Mouse (Mus musculus) left cerebral cortex, postnatal 36 days (tissue): ENCODE results near the gene Hvcn1. TPM values are rescaled to one million over a fixed set of nuclear protein-coding genes. Genes with fewer than 3 reads are reported as not detected.
A peak's percentile ranks its signal among the peaks of the same experiment; 100 is the strongest.
"Not testable (repeated sequence)": the region's sequence is repeated elsewhere in the genome, so short reads cannot be mapped to it uniquely, and the experiment has no call there.

ENCODE experiments used
- DNase-seq, 2 experiments: peaks; one replicate each; pipeline ENCODE4 v3.0.0; 2021 to 2022; ENCODE audit warnings: low spot score in 2 of 2, mixed read lengths in 1 of 2
- intact Hi-C: fragments of 180-260 bp; cut with DNase I; formaldehyde crosslinking; loops from one replicate; pipeline ENCODE4 v1.15.1; 2025
- total RNA-seq, 2 experiments: library from RNA; stranded (reverse); gene quantifications; 2 replicates each; pipeline ENCODE4 v1.2.3; 2021

Gene Hvcn1
- 1 to 10 TPM; 2.6 to 2.7 TPM for total RNA-seq

- DNase-seq, result no peak
Observed at GRCm38 (mm10) chr5:122206475-122206874, at the start of gene Hvcn1. TSS of gene Hvcn1 (plus strand) at chr5:122206804.

GRCm38 (mm10) chr5:122157827-122158381 is 48.7 kb upstream of the Hvcn1 start, which contains the start of gene Ppp1cc:
TSS of gene Ppp1cc (plus strand) at chr5:122158278.
- intact Hi-C loops, result no loop called here
- peak; percentile 87 to 89 for DNase-seq

More at GRCm38 (mm10) chr5:122206475-122206874, at the start of gene Hvcn1:
- intact Hi-C loops, result no loop called here

- peak in 1 of 2 experiments; percentile 34 for DNase-seq
- intact Hi-C loops, result no loop called here
Observed at GRCm38 (mm10) chr5:122158557-122159515, 47.8 kb upstream of the Hvcn1 start.

GRCm38 (mm10) chr5:122163194-122163593 is 43.4 kb upstream of the Hvcn1 start:
- intact Hi-C loops, result no loop called here

DNA sequence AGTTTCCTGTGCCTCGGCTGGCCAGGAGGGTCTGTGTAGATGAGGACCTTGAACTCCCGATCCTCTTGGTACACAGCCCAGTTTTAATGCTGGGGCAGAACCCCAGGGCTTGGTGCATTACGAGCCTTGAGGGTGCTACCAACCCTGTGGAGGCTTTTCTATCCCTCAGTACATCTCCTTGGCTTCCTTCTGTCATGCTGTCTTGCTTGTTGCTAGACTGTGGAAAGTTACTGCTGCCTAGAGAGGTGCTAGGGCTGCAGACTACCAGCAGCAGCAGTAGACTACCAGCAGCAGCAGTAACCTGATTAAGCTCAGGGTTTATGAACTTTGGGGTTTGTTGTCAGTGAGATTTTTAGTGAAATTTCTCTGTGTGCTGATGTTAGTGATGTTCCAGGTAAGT is 42.6 kb upstream of the Hvcn1 start:
- intact Hi-C loops, result no loop called here
- no peak for DNase-seq

More at GRCm38 (mm10) chr5:122163194-122163593, 43.4 kb upstream of the Hvcn1 start:
- DNase-seq, result no peak

GRCm38 (mm10) chr5:122165233-122165915 is 41.2 kb upstream of the Hvcn1 start:
- peak; percentile 76 to 77 for DNase-seq
- intact Hi-C loops, result loop anchor here (5.0 kb wide), 2 partner anchors 33 to 77 kb away; no protein-coding TSS in a partner anchor

- DNase-seq, result no peak
- intact Hi-C loops, result loop anchor here (5.0 kb wide), 2 partner anchors 34 to 76 kb away; no protein-coding TSS in a partner anchor
Observed at GRCm38 (mm10) chr5:122166636-122167161, 39.9 kb upstream of the Hvcn1 start.

DNA sequence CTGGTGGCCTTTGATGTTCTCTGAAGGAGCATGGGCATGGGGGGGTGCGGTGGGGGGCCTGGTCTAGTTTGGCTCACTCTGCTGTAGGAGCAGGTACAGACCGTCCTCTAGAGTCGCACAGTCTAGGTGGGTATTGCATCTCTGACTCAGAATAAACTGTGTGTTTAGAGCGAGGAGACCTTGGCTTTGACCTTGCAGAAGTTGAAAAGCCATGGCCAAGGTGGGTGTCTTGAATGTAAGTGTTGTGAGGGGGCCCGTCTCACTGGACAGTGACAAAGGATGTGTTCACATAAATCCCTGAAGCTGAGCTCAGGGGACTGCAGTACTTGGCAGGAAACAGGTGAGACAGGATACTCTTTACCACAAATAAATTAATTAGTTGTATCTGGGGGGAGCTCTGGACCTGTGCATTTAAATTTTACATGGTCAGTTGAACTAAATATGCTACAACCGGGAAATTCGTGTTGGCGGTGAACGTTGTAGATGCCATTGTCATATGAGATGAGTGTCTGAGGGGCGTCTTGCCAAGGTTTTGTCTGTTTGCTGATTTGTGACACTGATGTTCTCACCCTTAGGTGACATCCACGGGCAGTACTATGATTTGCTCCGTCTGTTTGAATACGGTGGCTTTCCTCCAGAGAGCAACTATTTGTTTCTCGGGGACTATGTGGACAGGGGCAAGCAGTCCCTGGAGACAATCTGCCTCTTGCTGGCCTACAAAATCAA is 38.1 kb upstream of the Hvcn1 start:
- DNase-seq, result no peak
- intact Hi-C loops, result loop anchor here (5.0 kb wide), 2 partner anchors 36 to 74 kb away; no protein-coding TSS in a partner anchor

DNA sequence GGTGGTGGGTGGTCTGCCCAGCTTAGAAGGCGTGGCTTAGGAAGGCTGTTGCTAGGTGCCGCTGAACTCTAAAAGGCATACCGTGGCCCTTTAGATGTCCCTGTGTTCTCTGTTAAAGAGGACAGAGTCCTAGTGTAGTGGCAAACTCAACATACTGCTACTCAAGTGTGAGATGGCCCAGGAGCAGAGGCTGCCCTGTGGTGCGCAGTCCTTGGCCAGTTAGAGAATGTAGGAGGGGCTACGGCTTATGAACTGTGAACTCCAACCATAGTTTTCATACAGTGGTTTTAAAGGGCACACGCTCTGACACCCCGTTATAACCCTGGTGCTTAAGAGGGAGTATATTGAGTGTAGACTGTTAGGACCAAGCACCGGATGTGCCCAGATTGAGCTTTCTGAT is 35.5 kb upstream of the Hvcn1 start:
- intact Hi-C loops, result no loop called here
- DNase-seq, result no peak

DNA sequence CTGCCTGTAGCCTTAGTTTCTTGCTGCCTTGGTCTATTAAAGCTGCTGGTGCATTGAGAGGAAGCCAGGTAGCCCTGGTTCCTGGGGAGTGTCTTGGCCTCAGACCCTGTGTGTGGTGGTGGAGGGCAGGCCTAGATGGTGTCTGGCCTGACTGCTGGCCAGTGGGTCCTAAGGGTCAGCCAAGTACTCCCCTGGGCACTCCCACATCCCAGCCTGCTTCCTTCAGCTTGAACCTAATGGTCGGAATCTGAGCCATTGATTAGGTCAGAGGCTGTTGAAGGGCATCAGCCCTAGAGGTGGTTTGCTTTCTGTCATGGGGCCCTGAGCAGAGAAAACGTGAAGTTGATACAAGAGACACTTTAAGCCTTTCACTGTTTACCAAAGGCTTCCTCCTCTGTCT is 31.2 kb upstream of the Hvcn1 start:
- intact Hi-C loops, result no loop called here
- no peak for DNase-seq

GRCm38 (mm10) chr5:122175961-122176360 is 30.6 kb upstream of the Hvcn1 start:
- no peak for DNase-seq
- intact Hi-C loops, result loop anchor here (2.0 kb wide), 1 partner anchor 45 kb away; no protein-coding TSS in a partner anchor

DNA sequence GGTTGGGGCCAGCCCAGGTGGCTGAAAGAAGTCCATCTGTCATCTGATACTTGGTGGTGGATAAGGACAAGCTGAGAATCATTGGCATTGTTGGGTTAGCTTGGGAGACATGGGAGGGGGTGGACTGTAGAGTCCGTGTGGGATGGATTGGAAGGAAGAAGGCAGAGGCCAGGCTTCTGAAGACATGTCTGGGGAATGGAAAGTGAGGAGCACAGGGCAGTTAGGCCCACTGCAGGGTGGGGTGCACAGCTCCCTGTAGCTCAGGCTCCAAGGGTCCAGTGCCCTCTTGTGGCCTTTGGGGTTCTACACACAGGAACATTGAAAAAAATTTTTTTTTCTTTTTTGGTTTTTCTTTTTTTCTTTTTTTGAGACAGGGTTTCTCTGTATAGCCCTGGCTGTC is 30.2 kb upstream of the Hvcn1 start:
- DNase-seq, result no peak
- intact Hi-C loops, result loop anchor here (2.0 kb wide), 1 partner anchor 46 kb away; no protein-coding TSS in a partner anchor

GRCm38 (mm10) chr5:122179665-122180064 is 26.9 kb upstream of the Hvcn1 start:
- no peak for DNase-seq
- intact Hi-C loops, result no loop called here

- no peak for DNase-seq
- intact Hi-C loops, result no loop called here
Observed at GRCm38 (mm10) chr5:122184283-122184806, 22.3 kb upstream of the Hvcn1 start.

- DNase-seq, intact Hi-C loops: not testable (repeated sequence)
Observed at GRCm38 (mm10) chr5:122184858-122185257, 21.7 kb upstream of the Hvcn1 start.

DNA sequence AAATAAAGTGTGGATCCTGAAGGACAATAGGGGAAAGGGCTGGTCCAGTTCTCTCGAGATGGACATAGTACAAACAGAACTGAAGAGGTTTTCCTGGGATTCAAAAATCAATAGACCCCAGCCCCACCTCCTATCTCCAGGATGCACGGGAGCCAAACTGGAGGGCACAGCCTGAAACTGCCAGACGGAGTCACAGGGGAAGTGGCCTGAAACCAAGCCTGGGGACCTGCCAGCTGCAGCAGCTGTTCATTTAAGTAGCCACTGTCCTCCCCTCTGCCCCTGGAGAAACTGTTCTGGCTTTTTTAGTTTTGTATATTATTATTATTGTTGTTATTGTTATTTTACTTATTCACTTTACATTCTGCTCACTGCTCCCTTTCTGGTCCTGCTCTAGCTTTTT is 17.5 kb upstream of the Hvcn1 start:
- intact Hi-C loops, result no loop called here
- no peak for DNase-seq

GRCm38 (mm10) chr5:122190465-122190864 is 16.1 kb upstream of the Hvcn1 start:
- intact Hi-C loops, result no loop called here
- no peak for DNase-seq

DNA sequence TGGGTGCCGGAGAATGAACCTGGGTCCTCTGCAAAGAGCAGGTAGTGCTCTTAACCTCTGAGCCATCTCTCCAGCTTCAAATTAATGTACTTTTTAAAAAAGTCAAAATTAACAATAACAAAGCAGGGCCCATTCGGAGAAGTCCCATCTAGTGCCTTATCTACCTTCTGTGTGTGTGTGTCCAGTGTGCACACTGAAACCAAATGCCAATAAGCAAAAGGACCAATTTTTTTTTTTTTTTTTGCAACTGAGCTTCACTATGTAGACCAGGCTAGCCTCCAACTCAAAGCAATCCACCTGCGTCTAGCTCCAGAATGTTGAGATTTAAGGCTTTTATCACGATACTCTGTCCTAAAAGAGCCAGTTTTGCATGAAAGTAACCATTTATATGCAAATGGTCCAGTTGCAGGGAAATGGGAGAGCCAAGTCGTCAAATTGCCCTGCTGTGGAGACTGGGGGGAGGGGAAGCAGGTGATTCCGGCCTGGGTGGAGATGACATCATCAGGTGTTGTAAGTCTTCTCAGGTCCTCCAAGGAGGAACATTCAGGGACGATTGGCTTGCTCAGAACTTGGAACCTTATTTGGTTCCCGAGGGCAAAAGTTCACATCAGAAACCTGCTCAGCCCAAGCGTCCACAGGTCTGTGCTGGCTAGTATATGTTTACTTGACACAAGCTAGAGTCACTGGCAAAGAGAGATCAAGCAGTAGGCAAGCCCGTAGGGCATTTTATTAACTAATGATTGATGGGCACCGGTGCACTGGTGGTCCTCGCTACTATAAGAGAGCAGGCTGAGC is 15.1 kb upstream of the Hvcn1 start:
- DNase-seq, result no peak
- intact Hi-C loops, result no loop called here
